In genomic region chr6:127393907-127394600, GRCm38 (mm10) we compare ENCODE assay signal across 11 mouse cellular contexts. TPM values are rescaled to one million over a fixed set of nuclear protein-coding genes. Genes with fewer than 3 reads are reported as not detected.
DNase-seq lines count a peak whose midpoint lies in the region; ATAC-seq lines count a peak whose summit lies in the region.
"Had no signal": no experiment of that assay in that cellular context is flagged by ENCODE, and none has a peak within 500 bp of the region (broad histone marks: within the 10 kb centered on the region; RNA-seq: fewer than 3 reads in every experiment).

No protein-coding gene starts in this region.

- H3K4me1 ChIP-seq in heart, embryonic 11.5 days (ENCODE audit: control insufficient read depth, insufficient read depth, low read length), result peaks cover 11% of the 10 kb centered on the region
- H3K4me1 ChIP-seq in megakaryocyte, embryonic 14.5 days, result 0 out of 2 replicates have a peak, but pooled peaks cover 5% of the 10 kb centered on the region
- H3K4me1 ChIP-seq in hindbrain, embryonic 12.5 days, result peaks cover 15% of the 10 kb centered on the region
- H3K4me1 ChIP-seq in neural tube, embryonic 11.5 days (ENCODE audit: control insufficient read depth, insufficient read depth, low read length), result peaks cover 8% of the 10 kb centered on the region

- H3K9me3 ChIP-seq in heart, embryonic 11.5 days (replicated peaks; ENCODE audit: control insufficient read depth, low read length), result no peaks in the 10 kb centered on the region
- H3K9me3 ChIP-seq in megakaryocyte, embryonic 14.5 days, result no peaks in the 10 kb centered on the region
- H3K9me3 ChIP-seq in hindbrain, embryonic 12.5 days (replicated peaks), result no peaks in the 10 kb centered on the region
- H3K9me3 ChIP-seq in neural tube, embryonic 11.5 days (ENCODE audit: control insufficient read depth, low read length), result no peaks in the 10 kb centered on the region

- no peaks in the 10 kb centered on the region for H3K27me3 ChIP-seq in heart, embryonic 11.5 days (ENCODE audit: control insufficient read depth, insufficient read depth, low read length)
- peaks cover 35% of the 10 kb centered on the region for H3K27me3 ChIP-seq in megakaryocyte, embryonic 14.5 days (replicated peaks)
- no peaks in the 10 kb centered on the region for H3K27me3 ChIP-seq in hindbrain, embryonic 12.5 days
- H3K27me3 ChIP-seq in neural tube, embryonic 11.5 days (ENCODE audit: control insufficient read depth, insufficient read depth, low read length), result no peaks in the 10 kb centered on the region

- DNase-seq in heart, adult 11 months, result no peak
- peak; percentile 62 for DNase-seq in neural tube, embryonic 11.5 days (ENCODE audit: low spot score)
- DNase-seq in gastrocnemius, adult 8-10 months (ENCODE audit: low spot score in 2 of 2), result no peak
- DNase-seq: adrenal gland, postnatal 10 days; cerebellum, adult 9-10 months; lung, postnatal 4 days had no signal

- 0 out of 2 replicates have a peak, but pooled peaks have one; percentile 31 for ATAC-seq in heart, embryonic 11.5 days (replicated peaks; ENCODE audit: insufficient number of reproducible peaks, low FRiP score, low TSS enrichment)
- no peak for ATAC-seq in megakaryocyte, adult 5-6 weeks (ENCODE audit: poor library complexity, severe bottlenecking)
- ATAC-seq in hindbrain, embryonic 12.5 days (ENCODE audit: low FRiP score), result 0 out of 2 replicates have a peak, but pooled peaks have one; percentile 40
- peak; percentile 82 for ATAC-seq in neural tube, embryonic 11.5 days (ENCODE audit: insufficient read depth, low FRiP score, low TSS enrichment)
- ATAC-seq in activated CD4-positive, CD25-positive, alpha-beta regulatory T cell, adult 4 months, result no peak

- H3K9ac ChIP-seq in heart, embryonic 11.5 days (ENCODE audit: low read depth, low read length), result peak overlapping the region; percentile 0; the same call in 1 of the 2 replicates
- no peak overlapping the region for H3K9ac ChIP-seq in hindbrain, embryonic 12.5 days
- no peak overlapping the region for H3K9ac ChIP-seq in neural tube, embryonic 11.5 days (ENCODE audit: low read length)

- H3K4me2 ChIP-seq in heart, embryonic 11.5 days, result no peak overlapping the region
- no peak overlapping the region for H3K4me2 ChIP-seq in hindbrain, embryonic 12.5 days (replicated peaks)
- H3K4me2 ChIP-seq in neural tube, embryonic 11.5 days (ENCODE audit: low read depth), result no peak overlapping the region

- 0 out of 2 replicates have a peak overlapping the region, but pooled peaks have one; percentile 1 for H3K27ac ChIP-seq in heart, embryonic 11.5 days (ENCODE audit: low read depth, low read length)
- H3K27ac ChIP-seq in hindbrain, embryonic 12.5 days, result 0 out of 2 replicates have a peak overlapping the region, but pooled peaks have one; percentile 55
- no peak overlapping the region for H3K27ac ChIP-seq in neural tube, embryonic 11.5 days (ENCODE audit: low read depth, low read length)

- no peaks in the 10 kb centered on the region for H3K36me3 ChIP-seq in heart, embryonic 11.5 days (ENCODE audit: control insufficient read depth, insufficient read depth, low read length)
- no peaks in the 10 kb centered on the region for H3K36me3 ChIP-seq in megakaryocyte, embryonic 14.5 days (replicated peaks; ENCODE audit: low read length)
- H3K36me3 ChIP-seq in hindbrain, embryonic 12.5 days, result no peaks in the 10 kb centered on the region
- no peaks in the 10 kb centered on the region for H3K36me3 ChIP-seq in neural tube, embryonic 11.5 days (ENCODE audit: control insufficient read depth, insufficient read depth, low read length)

- WGBS in heart, embryonic 11.5 days (ENCODE audit: insufficient replicate concordance), result 20% methylated on average over 9 of the region's 9 CpGs
- 25% methylated on average over 9 of the region's 9 CpGs for WGBS in hindbrain, embryonic 12.5 days
- 22% methylated on average over 9 of the region's 9 CpGs for WGBS in neural tube, embryonic 11.5 days

- H3K4me3 ChIP-seq in heart, embryonic 11.5 days (ENCODE audit: low read depth, low read length), result no peak overlapping the region
- H3K4me3 ChIP-seq in megakaryocyte, embryonic 14.5 days (replicated peaks), result peak overlapping the region; percentile 12
- no peak overlapping the region for H3K4me3 ChIP-seq in hindbrain, embryonic 12.5 days
- H3K4me3 ChIP-seq in neural tube, embryonic 11.5 days (ENCODE audit: low read depth, low read length), result no peak overlapping the region

RNA-seq across cellular contexts. Expression of gene Parp11, which starts 52.6 kb away (rescaled TPM):
- 19.9 and 23.6 TPM in 2 replicates for polyA plus RNA-seq in heart, embryonic 11.5 days (2014; fragmentation: Nextera tagmentation; extraction: Ambion mirVana)
- 2.5 TPM in 1 of 2 replicates, not detected in the other for polyA plus RNA-seq in megakaryocyte, embryonic 14.5 days (2012; ENCODE audit: insufficient read depth, low replicate concordance)
- 11.0 and 11.7 TPM in 2 replicates for total RNA-seq in megakaryocyte, adult 5-6 weeks (2015)
- 19.1 and 25.2 TPM in 2 replicates for total RNA-seq in megakaryocyte, adult 5-6 weeks (2017)
- 58.8 and 64.7 TPM in 2 replicates for polyA plus RNA-seq in hindbrain, embryonic 12.5 days (2016; fragmentation: Nextera tagmentation; extraction: Ambion mirVana)
- 56.1 and 59.1 TPM in 2 replicates for polyA plus RNA-seq in neural tube, embryonic 11.5 days (2014; fragmentation: Nextera tagmentation; extraction: Ambion mirVana)
- 1 to 10 TPM; 2.9 to 4.0 (median 3.9) TPM for total RNA-seq in gastrocnemius, adult 8-10 months (2022)
- 10 to 100 TPM; 51.0 to 52.1 TPM for polyA plus RNA-seq in activated CD4-positive, CD25-positive, alpha-beta regulatory T cell, adult 4 months (2017; shearing (Covaris generic))

Comparison
In these comparisons a context has a peak if more than half of its experiments do, and no peak if none do; other contexts are left out.
1. ATAC-seq: peak in heart, embryonic 11.5 days (single experiment), hindbrain, embryonic 12.5 days (single experiment) and neural tube, embryonic 11.5 days (single experiment); none in megakaryocyte, adult 5-6 weeks (single experiment) and activated CD4-positive, CD25-positive, alpha-beta regulatory T cell, adult 4 months (single experiment).